Mouse (Mus musculus): Measurements from ENCODE around the gene Tbc1d22a. TPM values are rescaled to one million over a fixed set of nuclear protein-coding genes. Genes with fewer than 3 reads are reported as not detected.
A peak's percentile ranks its signal among the peaks of the same experiment; 100 is the strongest.

The Tbc1d22a gene
- total RNA-seq, 2 experiments from 2014 or later, result 19.6 to 20.4 TPM

- DNase-seq (ENCODE audit: extremely low spot score in 1 of 2, low spot score in 2 of 2), result no peak
- intact Hi-C loops (cut with DNase I), result loop anchor here (10.0 kb wide), 1 partner anchor 150 kb away; no protein-coding TSS in a partner anchor
These were observed 190.6 kb downstream of the Tbc1d22a start for GRCm38 (mm10) chr15:86404866-86405265.

- intact Hi-C loops (cut with DNase I), result loop anchor here (10.0 kb wide), 1 partner anchor 151 kb away; no protein-coding TSS in a partner anchor
- peak in 1 of 2 experiments; percentile 43 for DNase-seq (ENCODE audit: extremely low spot score in 1 of 2, low spot score in 2 of 2)
These were observed 191.3 kb downstream of the Tbc1d22a start for GRCm38 (mm10) chr15:86405527-86405926.

DNA sequence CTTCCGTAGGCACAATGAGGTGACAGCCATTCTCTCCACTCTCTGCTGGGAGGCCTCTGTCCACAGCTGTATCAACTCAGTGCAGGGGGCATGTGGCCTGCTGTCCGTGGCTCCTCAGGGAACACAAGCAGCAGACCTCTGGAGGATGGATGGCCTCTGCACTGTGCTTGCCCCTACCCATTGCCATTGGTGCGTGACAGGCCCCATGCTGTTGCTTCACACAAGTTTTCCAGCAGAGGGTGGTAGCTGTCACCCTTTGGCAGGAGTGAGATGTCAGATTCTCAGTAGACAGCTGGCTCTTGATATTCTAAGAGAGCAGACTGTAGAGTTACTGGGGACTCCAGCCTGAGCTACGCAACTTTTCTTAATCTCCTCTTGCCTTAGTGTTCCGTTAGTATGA, 195.1 kb downstream of the Tbc1d22a start:
- no peak for DNase-seq (ENCODE audit: extremely low spot score in 1 of 2, low spot score in 2 of 2)
- intact Hi-C loops (cut with DNase I), result loop anchor here (10.0 kb wide), 1 partner anchor 155 kb away; no protein-coding TSS in a partner anchor

- intact Hi-C loops (cut with DNase I), result no loop called here
- no peak for DNase-seq (ENCODE audit: extremely low spot score in 1 of 2, low spot score in 2 of 2)
These were observed 197.3 kb downstream of the Tbc1d22a start for GRCm38 (mm10) chr15:86411532-86412080.

DNA sequence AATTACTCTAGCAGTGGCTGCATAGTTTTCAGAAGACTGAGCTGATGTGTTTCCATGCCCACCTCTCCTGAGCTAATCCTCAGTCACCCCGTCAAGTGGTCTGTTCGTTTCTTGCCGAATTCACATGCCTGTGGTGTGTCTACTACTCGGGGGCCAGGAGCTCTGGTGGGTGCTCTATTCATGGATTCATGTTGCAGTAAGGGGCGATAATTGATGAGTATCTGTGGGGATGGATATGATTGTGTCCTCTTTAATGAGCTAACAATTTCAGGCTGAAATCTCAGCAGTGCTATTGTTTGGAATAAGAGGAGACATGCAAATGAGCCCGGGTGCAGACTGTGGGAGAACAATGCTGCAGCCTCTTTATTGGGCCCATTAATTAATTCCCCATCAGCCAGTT, 201.7 kb downstream of the Tbc1d22a start:
- intact Hi-C loops (cut with DNase I), result no loop called here
- DNase-seq (ENCODE audit: extremely low spot score in 1 of 2, low spot score in 2 of 2), result no peak

GRCm38 (mm10) chr15:86418436-86418835, 204.2 kb downstream of the Tbc1d22a start:
- no peak for DNase-seq (ENCODE audit: extremely low spot score in 1 of 2, low spot score in 2 of 2)
- intact Hi-C loops (cut with DNase I), result no loop called here

GRCm38 (mm10) chr15:86419620-86420019, 205.4 kb downstream of the Tbc1d22a start:
- DNase-seq (ENCODE audit: extremely low spot score in 1 of 2, low spot score in 2 of 2), result peak in 1 of 2 experiments; percentile 28
- intact Hi-C loops (cut with DNase I), result no loop called here

- DNase-seq (ENCODE audit: extremely low spot score in 1 of 2, low spot score in 2 of 2), result no peak
- intact Hi-C loops (cut with DNase I), result no loop called here
These were observed 208.6 kb downstream of the Tbc1d22a start for GRCm38 (mm10) chr15:86422858-86423257.

- no peak for DNase-seq (ENCODE audit: extremely low spot score in 1 of 2, low spot score in 2 of 2)
- intact Hi-C loops (cut with DNase I), result no loop called here
These were observed 209.6 kb downstream of the Tbc1d22a start for GRCm38 (mm10) chr15:86423884-86424283.

DNA sequence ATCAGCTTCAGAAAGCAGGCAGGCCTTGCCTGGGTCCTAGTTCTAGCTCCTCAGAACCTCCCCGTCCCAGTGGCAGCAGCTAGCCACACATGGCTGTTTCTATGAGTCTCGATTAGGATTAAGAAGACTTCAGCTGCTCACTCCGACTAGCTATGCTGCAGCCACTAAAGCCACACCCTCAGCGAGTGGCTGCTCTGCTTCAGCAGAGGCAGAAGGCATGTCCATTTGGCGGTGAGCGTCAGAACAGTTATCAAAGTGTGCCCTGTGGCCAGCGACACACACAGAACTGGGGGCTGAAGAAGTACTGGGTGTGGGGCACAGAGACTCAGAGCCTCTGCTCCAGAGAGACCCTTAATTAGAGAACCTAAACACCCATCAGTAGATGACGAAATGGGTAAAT, 210.7 kb downstream of the Tbc1d22a start:
- no peak for DNase-seq (ENCODE audit: extremely low spot score in 1 of 2, low spot score in 2 of 2)
- intact Hi-C loops (cut with DNase I), result no loop called here

DNA sequence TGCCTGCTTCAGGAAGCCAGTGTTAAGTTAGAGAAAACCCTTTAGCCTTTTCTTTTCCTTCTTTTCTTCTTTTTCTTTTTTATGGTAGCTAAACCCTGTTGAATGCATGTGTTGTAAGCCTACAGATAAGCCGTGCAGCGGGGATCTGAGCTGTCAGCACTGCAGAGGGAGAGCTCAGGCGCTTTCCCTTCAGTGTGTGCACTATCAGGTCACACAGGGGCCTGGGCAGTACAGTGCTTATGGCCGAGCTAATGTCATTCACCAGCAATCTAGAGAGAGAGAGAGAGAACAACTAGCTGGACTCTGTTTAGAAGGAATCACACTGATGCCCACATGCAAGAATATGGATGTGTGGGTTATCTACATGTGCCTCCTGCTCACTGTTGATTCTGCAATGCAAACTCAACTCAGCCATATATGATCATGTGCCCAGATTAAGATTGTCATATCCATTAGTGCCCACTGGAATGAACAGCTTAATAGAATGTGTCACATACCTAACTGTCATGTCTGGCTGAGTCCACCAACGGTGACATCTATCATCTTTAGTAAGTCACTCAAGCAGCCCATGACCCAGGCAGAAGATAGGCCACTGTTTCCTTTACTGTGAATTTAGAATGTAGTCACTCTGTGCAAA, 212.2 kb downstream of the Tbc1d22a start:
- intact Hi-C loops (cut with DNase I), result no loop called here
- no peak for DNase-seq (ENCODE audit: extremely low spot score in 1 of 2, low spot score in 2 of 2)

DNA sequence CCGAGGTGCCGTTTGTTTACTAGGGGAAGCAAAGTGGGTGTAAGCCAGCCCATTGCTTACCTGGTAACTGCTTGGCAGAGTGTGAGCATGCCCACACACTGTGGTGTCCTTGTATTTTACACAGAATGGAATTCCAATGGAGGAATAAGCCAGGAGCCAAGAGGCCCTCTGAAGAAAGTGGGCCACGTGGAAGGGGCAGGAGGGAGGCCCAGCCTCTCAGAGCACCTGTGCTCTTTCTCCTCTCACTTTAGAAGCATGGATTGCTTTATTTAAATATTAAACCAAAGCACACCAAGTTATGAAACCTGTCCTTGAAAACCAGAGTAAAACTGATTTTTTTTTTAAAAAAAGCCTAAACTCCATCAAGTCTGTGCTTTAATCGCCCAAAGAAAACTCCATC, 213.2 kb downstream of the Tbc1d22a start:
- intact Hi-C loops (cut with DNase I), result no loop called here
- DNase-seq (ENCODE audit: extremely low spot score in 1 of 2, low spot score in 2 of 2), result no peak

GRCm38 (mm10) chr15:86428496-86428895, 214.2 kb downstream of the Tbc1d22a start:
- intact Hi-C loops (cut with DNase I), result no loop called here
- DNase-seq (ENCODE audit: extremely low spot score in 1 of 2, low spot score in 2 of 2), result no peak

- intact Hi-C loops (cut with DNase I), result no loop called here
- DNase-seq (ENCODE audit: extremely low spot score in 1 of 2, low spot score in 2 of 2), result no peak
These were observed 215.6 kb downstream of the Tbc1d22a start for GRCm38 (mm10) chr15:86429766-86430335.

GRCm38 (mm10) chr15:86431539-86432080, 217.4 kb downstream of the Tbc1d22a start:
- peak in 1 of 2 experiments; percentile 36 for DNase-seq (ENCODE audit: extremely low spot score in 1 of 2, low spot score in 2 of 2)
- intact Hi-C loops (cut with DNase I), result no loop called here

DNA sequence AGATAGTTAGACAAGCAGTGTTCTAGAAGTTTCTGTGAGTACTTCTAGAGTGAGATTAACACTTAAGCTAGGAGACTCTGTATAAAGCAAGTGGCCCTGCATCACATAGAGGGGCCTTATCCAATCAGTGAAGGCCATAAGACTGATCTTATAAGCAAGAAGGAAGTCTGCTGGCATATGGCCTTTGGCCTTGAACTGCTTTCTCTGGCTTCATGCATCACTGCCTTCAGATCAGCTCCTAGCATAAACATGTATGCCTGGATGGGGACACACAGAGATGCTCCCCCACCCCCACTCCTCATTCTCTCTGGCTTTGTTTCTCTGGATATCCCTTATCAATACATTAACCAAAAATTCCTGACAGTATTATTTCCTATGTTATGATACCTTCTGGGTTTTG, 218.5 kb downstream of the Tbc1d22a start:
- intact Hi-C loops (cut with DNase I), result no loop called here
- DNase-seq (ENCODE audit: extremely low spot score in 1 of 2, low spot score in 2 of 2), result no peak

- intact Hi-C loops (cut with DNase I), result no loop called here
- DNase-seq (ENCODE audit: extremely low spot score in 1 of 2, low spot score in 2 of 2), result no peak
These were observed 219.1 kb downstream of the Tbc1d22a start for GRCm38 (mm10) chr15:86433378-86433777.

- DNase-seq (ENCODE audit: extremely low spot score in 1 of 2, low spot score in 2 of 2), result no peak
- intact Hi-C loops (cut with DNase I), result no loop called here
These were observed 220.0 kb downstream of the Tbc1d22a start for GRCm38 (mm10) chr15:86434241-86434640.

DNA sequence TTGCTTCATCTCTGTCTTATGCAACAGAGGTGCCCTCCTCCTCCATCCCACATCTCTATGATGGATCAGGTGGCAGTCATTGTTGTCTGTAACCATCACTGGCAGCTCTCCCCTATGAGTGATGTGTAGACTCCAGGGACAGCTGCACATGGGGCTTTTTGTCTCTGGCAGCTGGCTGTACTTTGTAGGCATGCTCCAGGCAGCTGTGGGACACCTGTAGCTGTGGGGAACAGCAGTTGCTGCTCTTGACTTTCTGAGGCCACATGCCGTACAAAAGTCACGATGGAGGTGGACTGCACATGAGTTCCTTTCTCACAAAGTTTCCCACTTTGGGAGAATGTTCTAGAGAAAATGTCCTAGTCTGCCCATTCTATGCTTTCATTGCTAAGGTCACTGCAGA, 223.1 kb downstream of the Tbc1d22a start:
- no peak for DNase-seq (ENCODE audit: extremely low spot score in 1 of 2, low spot score in 2 of 2)
- intact Hi-C loops (cut with DNase I), result no loop called here

Data from left cerebral cortex, postnatal 10 days (tissue).